Mouse (Mus musculus) ovary, postnatal 36 days (tissue): Measurements from ENCODE around the gene N6amt1.

Experiments used
- DNase-seq: peaks from one replicate; pipeline ENCODE4 v3.0.0; 2022; ENCODE audit warnings: low spot score, mixed read lengths

N6amt1 gene

DNA sequence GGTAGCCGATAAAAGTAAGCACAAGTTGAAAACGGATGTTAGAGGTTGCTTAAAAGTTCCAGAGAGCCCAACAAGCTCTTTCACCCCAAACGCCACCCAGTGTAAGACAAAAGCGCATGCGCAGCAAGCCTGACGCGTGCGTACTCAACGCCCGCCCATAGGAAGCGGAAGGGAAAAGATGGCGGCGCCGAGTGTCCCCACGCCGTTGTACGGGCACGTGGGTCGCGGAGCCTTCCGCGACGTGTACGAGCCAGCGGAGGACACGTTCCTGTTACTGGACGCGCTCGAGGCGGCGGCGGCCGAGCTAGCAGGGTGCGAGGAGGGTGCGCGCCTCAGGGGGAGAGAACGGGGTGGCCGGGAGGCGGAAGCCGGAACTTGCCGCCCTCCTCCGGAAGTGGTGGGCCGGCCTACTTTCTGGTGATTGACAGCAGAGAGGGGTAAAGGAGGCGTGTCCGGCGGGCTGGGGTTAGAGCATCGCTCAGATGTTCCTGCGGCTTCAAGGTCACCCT is at the start of gene N6amt1:
Gene N6amt1 (plus strand): TSS at position 111 of the 509 bp plus-strand sequence.
- DNase-seq: peak; percentile 93

DNA sequence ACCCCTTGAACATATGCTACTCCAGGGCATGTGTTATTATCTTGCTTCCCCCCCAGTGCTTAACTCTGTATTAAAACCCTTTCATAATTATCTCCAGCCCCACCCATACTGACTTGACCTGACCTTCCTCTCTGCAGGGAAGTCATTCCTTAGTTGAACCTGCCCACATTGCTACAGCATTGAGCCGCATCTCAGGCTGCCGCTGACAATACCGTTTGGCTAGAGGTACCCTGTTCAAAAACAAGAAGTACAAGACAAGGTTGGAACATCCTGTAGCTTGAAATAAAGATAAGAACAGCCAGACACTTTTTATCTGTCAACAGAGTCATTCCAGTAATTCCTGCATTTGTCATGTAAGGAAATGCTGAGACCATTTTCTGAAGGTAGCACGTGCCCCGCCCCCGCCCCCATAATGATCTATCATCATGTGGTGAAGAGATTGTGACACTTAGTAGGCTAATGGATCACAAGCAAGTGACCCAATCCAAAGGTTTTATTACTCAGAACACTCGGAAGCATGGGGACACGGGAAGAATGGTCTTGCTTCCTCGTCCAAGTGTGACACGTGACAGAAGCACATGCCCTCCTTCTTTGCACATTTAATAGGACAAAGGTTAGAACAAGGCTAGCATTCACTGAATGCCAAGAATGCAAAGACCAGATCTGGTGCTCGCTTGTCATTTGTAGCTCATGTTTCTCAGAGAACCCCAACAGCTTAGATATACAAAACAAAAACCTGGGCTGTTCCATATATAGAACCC is 48.6 kb upstream of the N6amt1 start:
- no peak for DNase-seq

DNA sequence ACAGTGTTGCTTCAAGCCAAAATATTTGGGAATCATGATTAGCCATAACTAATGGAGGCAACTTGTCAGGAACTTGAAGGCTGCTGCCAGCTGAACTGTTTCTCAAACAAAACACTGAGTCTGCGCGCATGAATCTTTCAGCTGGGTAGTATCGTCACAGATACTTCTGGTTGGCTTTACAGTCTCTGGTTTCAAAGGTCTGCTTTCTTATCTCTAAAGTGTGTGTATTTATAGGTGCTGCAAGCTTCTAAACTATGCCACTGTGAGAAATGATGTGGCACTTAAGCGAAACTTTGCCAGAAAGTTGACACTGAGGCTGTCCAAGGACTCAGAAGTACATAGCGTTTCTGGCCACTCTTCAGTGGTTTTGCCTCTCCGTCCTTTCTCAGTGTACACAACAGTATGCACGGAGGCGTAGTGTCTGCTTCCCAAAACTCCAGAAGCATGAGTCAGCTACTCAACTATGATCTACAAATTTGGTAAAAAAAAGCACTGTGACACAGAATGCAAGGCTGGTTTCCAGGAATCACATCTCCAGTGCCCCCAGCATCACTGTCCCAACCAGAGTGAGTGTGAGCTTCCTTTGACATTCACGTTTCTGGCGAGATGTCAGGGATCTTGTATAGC is 46.8 kb upstream of the N6amt1 start:
- DNase-seq: no peak

DNA sequence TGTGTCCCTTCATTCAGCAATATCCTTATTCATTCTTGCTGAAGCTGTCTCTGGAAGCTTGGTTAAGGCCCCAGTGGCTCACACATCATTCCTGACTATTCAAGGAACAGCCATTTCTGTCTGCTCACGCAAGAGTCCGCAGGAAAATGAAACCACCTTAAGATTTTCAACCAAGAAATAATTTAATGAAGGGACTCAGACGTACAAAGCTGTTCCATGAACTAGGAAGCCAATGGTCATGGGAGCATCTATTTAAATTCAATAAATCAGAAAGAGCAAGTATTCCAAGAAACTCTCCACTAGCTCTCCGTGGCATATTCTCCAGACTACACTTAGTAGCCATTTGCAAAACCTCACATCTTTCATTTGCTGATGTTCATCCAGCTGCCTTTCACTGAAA is 43.3 kb upstream of the N6amt1 start:
- no peak for DNase-seq

DNA sequence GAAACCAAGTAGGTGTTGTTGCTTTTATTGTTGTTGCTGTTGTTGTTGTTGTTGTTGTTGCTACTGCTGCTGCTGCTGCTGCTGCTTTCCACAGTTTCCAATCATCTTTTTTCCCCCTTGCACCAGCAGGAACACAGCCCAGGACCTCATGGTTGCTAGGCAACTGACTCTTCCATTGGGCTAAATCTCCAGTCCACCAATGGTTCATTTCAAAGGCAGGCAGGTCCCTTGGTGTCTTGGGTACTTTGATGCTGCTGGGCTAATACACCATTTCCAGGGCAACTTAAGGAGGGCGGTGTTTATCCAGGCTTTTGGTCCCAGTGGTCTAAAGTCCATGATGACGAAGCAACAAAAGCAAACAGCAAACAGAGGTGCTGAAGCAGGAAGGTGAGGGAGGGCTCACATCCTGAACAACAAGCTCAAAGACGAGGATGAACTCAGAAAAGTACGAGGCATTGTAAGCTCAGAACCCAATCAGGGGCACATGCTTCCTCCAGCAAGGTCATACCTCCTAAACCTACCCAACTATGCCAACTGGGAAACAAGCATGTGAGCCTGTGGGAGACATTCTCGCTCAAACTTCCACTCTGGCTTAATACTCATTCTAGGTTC is 35.7 kb upstream of the N6amt1 start:
- no peak for DNase-seq

DNA sequence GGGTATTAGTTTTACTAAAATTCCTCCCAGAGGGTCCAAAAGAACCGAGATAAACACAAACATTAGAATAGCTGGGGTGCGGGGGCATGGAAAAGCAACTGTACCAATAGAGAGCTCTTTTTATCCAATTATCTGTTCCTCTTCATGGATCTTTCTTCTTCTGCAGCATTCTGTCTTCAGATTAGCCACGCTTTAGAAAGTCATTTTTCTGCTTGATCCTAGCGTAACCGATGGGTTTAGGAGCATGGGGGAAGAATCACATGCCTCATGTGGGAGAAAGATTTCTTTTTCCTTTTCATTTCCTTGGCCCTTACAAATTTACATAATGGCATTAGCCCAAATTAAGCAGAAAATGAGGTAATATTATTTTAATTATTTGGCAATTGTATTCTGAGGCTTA is 35.0 kb upstream of the N6amt1 start:
- DNase-seq: no peak

- no peak for DNase-seq
These were observed 34.3 kb upstream of the N6amt1 start for GRCm38 (mm10) chr16:87319541-87320251.

DNA sequence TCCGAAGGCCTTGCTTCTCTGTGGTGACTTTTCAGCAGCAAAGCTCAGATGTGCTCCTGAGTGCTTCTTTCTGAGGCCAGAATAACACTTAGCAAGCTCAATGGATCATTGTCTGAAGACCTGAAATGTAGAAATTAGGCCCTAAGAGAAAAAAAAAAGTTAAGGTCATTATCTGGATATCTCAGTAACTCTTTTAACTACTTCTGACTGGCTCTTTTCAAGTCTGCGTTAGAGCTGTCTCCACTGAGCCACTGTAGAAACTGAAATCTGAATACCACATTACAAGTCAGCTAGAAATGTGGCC is 33.8 kb upstream of the N6amt1 start:
- no peak for DNase-seq

DNA sequence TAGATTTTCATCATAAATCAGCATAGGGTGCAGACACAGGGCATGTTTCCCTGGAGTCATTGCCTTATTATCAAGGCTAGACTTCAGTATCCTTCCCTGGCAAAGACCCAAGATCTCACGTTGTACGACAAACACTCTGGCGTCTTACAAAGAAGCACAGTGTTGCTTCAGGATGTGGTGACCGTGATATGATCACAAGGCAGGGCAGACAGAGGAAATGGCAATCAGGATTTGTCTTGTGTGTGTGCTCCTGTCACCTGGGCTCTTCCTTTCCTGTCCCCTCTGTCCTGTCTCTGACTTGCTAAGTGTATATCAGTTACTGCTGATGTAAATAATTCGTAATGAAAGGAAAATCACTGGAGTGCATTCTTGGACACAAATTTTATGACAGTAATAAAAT is 29.4 kb upstream of the N6amt1 start:
- DNase-seq: no peak

DNA sequence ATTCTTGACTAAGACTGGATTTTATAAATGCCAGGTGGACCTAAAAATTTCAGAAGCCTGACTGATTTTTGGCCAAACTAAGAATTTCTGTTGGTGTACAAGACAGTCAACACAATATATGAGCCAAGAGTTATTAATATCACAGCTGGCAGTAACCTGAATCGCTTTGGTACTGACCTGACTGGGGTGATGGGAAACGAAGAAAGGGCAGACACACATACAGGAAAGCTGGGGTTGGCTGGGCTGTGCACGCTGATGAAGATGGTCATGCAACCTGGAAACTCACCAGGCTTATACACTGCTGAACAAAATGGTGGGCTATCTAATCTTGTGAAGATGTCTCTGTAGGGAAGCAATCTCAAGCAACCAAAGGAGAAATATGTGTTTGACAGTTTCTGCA is 24.0 kb upstream of the N6amt1 start:
- no peak for DNase-seq

DNA sequence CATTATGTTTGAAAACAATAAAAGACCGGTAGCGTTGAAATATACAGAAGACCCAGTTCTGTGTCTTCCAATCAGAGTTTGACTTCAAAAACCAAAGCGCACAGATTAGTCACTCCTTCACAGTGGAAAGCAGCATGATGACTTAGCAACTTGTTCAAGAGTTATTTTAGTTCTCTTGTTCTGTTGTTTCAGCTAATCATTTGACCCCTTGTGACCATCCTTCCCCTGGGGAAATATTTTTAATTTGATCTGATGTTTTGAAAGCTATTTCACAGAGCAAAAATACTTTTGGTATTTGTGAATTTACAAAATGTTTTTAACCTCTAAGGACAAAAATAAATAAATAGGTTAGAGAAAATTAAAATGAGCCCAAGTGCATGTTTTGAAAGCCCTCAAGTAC is 19.2 kb upstream of the N6amt1 start:
- no peak for DNase-seq

DNA sequence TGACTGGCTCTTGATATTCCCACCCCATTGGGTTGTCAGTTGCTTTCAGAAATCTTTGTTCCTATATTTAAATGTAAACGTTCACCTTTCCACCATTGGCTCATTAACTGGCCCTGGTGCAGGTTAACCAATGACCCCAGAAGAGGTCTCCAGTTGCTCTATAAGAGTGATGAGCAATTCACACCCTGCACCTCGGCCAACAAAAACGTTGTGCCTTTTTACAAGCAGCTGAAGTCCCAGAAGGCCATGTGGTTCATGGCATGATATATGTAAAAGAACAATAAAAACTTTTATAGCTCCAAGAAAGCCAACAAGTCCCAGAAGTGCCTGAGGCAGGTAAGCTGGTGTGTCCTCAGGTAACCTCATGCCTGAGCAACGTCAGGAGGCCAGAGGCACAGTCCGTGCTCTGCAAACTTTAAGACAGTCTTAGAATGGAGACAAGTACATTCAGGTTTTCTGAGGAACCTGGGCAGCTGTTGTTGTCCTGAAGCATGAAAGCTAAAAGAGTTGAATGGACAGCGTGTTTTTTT is 12.9 kb upstream of the N6amt1 start:
- DNase-seq: no peak

DNA sequence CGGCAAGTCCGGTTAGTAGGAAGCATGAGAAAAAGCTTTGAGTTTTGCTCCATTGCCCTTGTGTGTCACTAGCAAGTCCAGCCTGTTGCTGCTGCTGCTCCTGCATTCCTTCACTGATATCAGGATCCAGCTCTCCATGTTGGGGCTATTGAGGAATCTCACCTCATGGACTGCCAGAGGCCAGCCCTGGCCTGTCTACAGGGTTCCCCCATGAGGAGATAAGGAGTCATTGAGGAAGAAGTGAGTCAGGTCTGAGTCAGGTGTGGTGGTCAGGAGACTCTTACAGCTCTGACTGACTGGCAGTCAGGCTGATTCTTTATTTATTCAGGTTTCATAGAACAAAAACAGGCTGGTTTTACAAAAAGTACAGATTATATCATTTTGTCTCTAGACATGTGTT is 5.9 kb upstream of the N6amt1 start:
- no peak for DNase-seq

DNA sequence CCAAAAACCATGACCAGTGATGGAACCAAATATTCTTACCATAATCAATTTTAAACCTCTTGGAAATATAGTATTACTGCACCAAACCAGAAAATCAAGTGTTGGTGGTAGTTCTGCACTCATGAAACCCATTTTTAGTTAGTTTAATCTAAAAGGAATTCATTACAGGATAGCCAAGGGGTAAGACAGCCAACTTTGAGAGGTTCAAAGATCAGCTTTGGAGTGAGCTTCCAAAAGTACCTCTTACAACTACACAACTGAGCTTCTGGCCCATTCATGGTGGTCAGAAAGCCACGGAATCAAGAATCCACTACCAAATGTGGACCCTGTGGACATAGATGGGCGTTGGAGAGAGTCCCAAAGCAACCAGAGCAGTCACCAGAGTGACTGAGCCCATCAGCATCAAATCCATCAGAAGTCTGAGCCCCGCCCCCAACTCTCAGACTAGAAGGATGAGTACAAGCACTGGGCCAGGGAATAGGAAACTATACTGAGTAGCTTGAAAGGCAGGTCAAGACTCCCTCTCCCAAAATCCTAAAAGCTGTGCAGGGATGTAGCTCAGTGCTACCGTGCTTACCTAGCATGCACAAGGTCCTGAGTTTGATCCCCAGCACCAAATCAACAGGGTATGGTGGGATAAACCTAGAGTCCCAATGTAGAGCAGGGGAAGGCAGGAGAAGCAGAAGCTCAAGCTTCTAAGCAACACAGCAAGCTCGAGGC is 2.4 kb upstream of the N6amt1 start:
- DNase-seq: no peak

- DNase-seq: no peak
These were observed 380 bp upstream of the N6amt1 start for GRCm38 (mm10) chr16:87353605-87354004.

- DNase-seq: no peak
These were observed 763 bp downstream of the N6amt1 start for GRCm38 (mm10) chr16:87354748-87355147.

GRCm38 (mm10) chr16:87360096-87360495 is 6.1 kb downstream of the N6amt1 start:
- DNase-seq: no peak

- peak; percentile 28 for DNase-seq
These were observed 10.2 kb downstream of the N6amt1 start for GRCm38 (mm10) chr16:87364231-87364630.

DNA sequence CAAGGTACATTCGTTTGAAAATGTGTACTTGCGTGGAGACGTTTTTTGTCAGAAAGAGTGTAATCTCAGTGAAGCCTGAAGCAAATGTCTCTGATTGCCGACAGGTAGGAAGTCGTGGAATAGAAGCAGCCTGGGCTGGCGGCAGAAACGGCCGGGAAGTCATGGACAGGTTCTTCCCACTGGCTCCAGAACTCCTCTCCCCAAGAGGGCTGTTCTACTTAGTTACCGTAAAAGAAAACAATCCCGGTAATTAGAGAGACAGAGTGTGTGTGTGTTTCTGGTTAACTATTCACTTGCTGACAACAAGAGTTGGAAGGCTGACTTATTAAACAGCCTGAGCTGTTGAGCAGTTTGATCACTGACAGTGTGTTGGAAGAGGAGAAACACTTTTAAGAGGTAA is 12.1 kb downstream of the N6amt1 start:
- no peak for DNase-seq

- no peak for DNase-seq
These were observed 12.5 kb downstream of the N6amt1 start for GRCm38 (mm10) chr16:87366445-87366844.

- DNase-seq: no peak
These were observed 29.0 kb downstream of the N6amt1 start for GRCm38 (mm10) chr16:87382996-87383395.

GRCm38 (mm10) chr16:87384366-87384765 is 30.4 kb downstream of the N6amt1 start:
- no peak for DNase-seq
